Mouse (Mus musculus): ENCODE data around the gene Gm10681. TPM values are rescaled to one million over a fixed set of nuclear protein-coding genes. Genes with fewer than 3 reads are reported as not detected.
"Not testable (repeated sequence)": the region's sequence is repeated elsewhere in the genome, so short reads cannot be mapped to it uniquely, and the experiment has no call there.

Gm10681 gene
- polyA plus RNA-seq, 1 experiment from 2014 or later = not detected

DNA sequence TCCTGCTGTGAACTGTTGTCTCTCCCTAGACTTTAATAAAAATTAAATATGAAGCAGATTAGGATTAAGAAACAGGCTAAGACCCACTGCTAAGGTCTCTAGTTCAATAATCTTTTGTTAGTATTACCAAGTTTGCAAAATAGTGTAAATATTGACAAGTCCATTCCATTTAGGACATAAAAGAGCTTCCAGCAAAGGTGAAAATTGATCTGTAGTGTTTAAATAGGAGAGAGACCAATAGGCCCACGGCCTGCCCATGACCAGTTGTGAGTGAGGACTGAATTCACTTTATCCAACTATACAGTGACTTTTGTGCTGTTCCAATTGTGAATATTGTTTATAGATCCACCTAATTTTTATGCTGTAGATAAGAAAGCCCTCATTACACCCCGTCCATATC, 886 bp downstream of the Gm10681 start:
- peak; percentile 82 for ATAC-seq (ENCODE audit: low read depth)
- no peak overlapping the region for H3K27ac ChIP-seq (ENCODE audit: low read length)

GRCm38 (mm10) chr3:98582622-98583021, 6.0 kb downstream of the Gm10681 start:
- not testable (repeated sequence) for H3K36me3 ChIP-seq (ENCODE audit: control insufficient read depth, insufficient read depth); H3K9me3 ChIP-seq (replicated peaks; ENCODE audit: control insufficient read depth, low read length); H3K27me3 ChIP-seq (ENCODE audit: control insufficient read depth, insufficient read depth, low read depth, low read length); H3K4me1 ChIP-seq (ENCODE audit: control insufficient read depth, low read depth, low read length); H3K27ac ChIP-seq (ENCODE audit: low read length); H3K9ac ChIP-seq (ENCODE audit: low read depth, low read length); H3K4me3 ChIP-seq (ENCODE audit: low read depth, low read length); H3K4me2 ChIP-seq (ENCODE audit: low read depth, low read length)
- ATAC-seq (ENCODE audit: low read depth) = peak; percentile 75

More for the DNA sequence above, 886 bp downstream of the Gm10681 start:
- Histone ChIP-seq H3K36me3 (ENCODE audit: control insufficient read depth, insufficient read depth) (no peaks in the 10 kb centered on the region), H3K27me3 (ENCODE audit: control insufficient read depth, insufficient read depth, low read depth, low read length) (no peaks in the 10 kb centered on the region), H3K9ac (ENCODE audit: low read depth, low read length) (no peak overlapping the region), H3K9me3 (replicated peaks; ENCODE audit: control insufficient read depth, low read length) (no peaks in the 10 kb centered on the region), H3K4me1 (ENCODE audit: control insufficient read depth, low read depth, low read length) (no peaks in the 10 kb centered on the region), H3K4me3 (ENCODE audit: low read depth, low read length) (no peak overlapping the region), H3K4me2 (ENCODE audit: low read depth, low read length) (no peak overlapping the region)
- WGBS (ENCODE audit: insufficient replicate concordance) = 41% methylated on average over 2 of the region's 2 CpGs

- H3K36me3 ChIP-seq (ENCODE audit: control insufficient read depth, insufficient read depth); H3K9ac ChIP-seq (ENCODE audit: low read depth, low read length); H3K4me1 ChIP-seq (ENCODE audit: control insufficient read depth, low read depth, low read length); H3K27me3 ChIP-seq (ENCODE audit: control insufficient read depth, insufficient read depth, low read depth, low read length); H3K4me3 ChIP-seq (ENCODE audit: low read depth, low read length); H3K27ac ChIP-seq (ENCODE audit: low read length); H3K4me2 ChIP-seq (ENCODE audit: low read depth, low read length); H3K9me3 ChIP-seq (replicated peaks; ENCODE audit: control insufficient read depth, low read length): not testable (repeated sequence)
- peak; percentile 63 for ATAC-seq (ENCODE audit: low read depth)
- no CpG with 5 or more reads among the region's 1 CpGs for WGBS (ENCODE audit: insufficient replicate concordance)
These were observed 6.4 kb downstream of the Gm10681 start for GRCm38 (mm10) chr3:98582202-98582601.

- H3K27me3 ChIP-seq (ENCODE audit: control insufficient read depth, insufficient read depth, low read depth, low read length); ATAC-seq (ENCODE audit: low read depth); H3K4me1 ChIP-seq (ENCODE audit: control insufficient read depth, low read depth, low read length); H3K36me3 ChIP-seq (ENCODE audit: control insufficient read depth, insufficient read depth); H3K4me2 ChIP-seq (ENCODE audit: low read depth, low read length); H3K9ac ChIP-seq (ENCODE audit: low read depth, low read length); H3K9me3 ChIP-seq (replicated peaks; ENCODE audit: control insufficient read depth, low read length); H3K4me3 ChIP-seq (ENCODE audit: low read depth, low read length); H3K27ac ChIP-seq (ENCODE audit: low read length): not testable (repeated sequence)
- 0% methylated on average over 1 of the region's 1 CpGs for WGBS (ENCODE audit: insufficient replicate concordance)
These were observed 7.6 kb downstream of the Gm10681 start for GRCm38 (mm10) chr3:98581024-98581423.

DNA sequence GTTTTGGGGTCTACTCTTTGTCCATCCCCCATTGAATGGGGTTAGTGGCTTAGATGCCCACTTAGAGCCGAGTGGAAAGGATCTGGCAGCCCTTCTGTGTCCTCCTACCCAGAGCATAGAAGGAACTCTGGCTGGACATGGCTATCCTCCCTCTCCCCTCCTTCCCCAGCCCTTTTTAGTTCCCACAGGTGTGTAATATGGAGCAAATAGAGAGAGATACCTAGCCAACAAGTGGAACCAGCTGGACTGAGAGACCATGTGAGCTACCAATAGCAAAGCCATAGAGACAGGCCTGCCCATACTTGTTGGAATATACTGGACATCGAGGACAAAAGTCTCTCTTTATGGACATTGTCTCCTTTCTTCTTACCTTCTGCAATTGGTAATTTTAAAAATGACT, 20.9 kb downstream of the Gm10681 start:
- not testable (repeated sequence) for H3K4me2 ChIP-seq (ENCODE audit: low read depth, low read length); H3K4me3 ChIP-seq (ENCODE audit: low read depth, low read length); H3K27ac ChIP-seq (ENCODE audit: low read length); H3K27me3 ChIP-seq (ENCODE audit: control insufficient read depth, insufficient read depth, low read depth, low read length); H3K4me1 ChIP-seq (ENCODE audit: control insufficient read depth, low read depth, low read length); H3K36me3 ChIP-seq (ENCODE audit: control insufficient read depth, insufficient read depth); H3K9ac ChIP-seq (ENCODE audit: low read depth, low read length); H3K9me3 ChIP-seq (replicated peaks; ENCODE audit: control insufficient read depth, low read length); ATAC-seq (ENCODE audit: low read depth)
- WGBS (ENCODE audit: insufficient replicate concordance) = 48% methylated on average over 2 of the region's 2 CpGs

DNA sequence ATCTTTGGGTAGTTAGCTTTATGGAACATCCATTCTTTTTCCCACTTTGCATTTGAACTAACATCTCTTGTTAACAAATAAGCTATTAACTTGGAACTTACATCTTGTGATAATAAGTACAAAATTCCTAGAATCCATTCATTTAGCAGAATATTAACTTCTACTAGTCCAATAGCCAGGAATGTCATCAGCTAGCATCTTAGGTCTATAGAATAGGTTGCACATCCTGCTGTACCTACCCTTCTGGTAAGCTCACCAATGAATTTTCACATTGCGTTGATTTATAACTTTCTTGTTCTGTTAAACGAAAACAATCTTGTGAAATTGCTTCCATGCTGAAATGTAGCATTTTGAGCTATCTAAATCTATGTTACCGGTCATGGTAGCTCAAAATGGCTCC, 23.7 kb downstream of the Gm10681 start:
- H3K4me3 ChIP-seq (ENCODE audit: low read depth, low read length); H3K4me1 ChIP-seq (ENCODE audit: control insufficient read depth, low read depth, low read length); H3K9ac ChIP-seq (ENCODE audit: low read depth, low read length); H3K27me3 ChIP-seq (ENCODE audit: control insufficient read depth, insufficient read depth, low read depth, low read length); H3K9me3 ChIP-seq (replicated peaks; ENCODE audit: control insufficient read depth, low read length); ATAC-seq (ENCODE audit: low read depth); H3K36me3 ChIP-seq (ENCODE audit: control insufficient read depth, insufficient read depth); H3K27ac ChIP-seq (ENCODE audit: low read length); H3K4me2 ChIP-seq (ENCODE audit: low read depth, low read length): not testable (repeated sequence)
- WGBS (ENCODE audit: insufficient replicate concordance) = no CpG with 5 or more reads among the region's 3 CpGs

DNA sequence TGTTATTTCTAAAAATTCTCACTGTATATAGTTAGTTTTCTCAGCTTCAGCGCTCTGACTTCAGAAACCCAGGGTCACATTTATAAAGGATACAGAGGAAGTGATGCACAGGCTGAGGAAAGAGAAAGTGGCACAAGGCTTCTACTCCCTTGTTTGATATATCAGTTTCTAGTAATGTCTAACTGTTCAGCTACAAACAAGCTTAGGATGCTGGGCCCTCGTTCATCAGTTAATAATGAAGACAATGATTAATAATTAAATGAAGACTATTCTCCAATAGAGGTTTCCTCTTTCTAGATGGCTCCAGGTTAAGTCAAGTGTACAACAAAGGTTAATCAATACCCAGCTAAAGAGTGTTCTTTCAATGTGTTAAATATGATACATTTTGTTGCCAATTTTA, 24.8 kb downstream of the Gm10681 start:
- not testable (repeated sequence) for H3K36me3 ChIP-seq (ENCODE audit: control insufficient read depth, insufficient read depth); H3K4me3 ChIP-seq (ENCODE audit: low read depth, low read length); H3K4me1 ChIP-seq (ENCODE audit: control insufficient read depth, low read depth, low read length); H3K4me2 ChIP-seq (ENCODE audit: low read depth, low read length); ATAC-seq (ENCODE audit: low read depth); H3K9ac ChIP-seq (ENCODE audit: low read depth, low read length); H3K27me3 ChIP-seq (ENCODE audit: control insufficient read depth, insufficient read depth, low read depth, low read length); H3K27ac ChIP-seq (ENCODE audit: low read length); H3K9me3 ChIP-seq (replicated peaks; ENCODE audit: control insufficient read depth, low read length)
- WGBS (ENCODE audit: insufficient replicate concordance) = no CpG with 5 or more reads among the region's 2 CpGs

GRCm38 (mm10) chr3:98560711-98561110, 27.9 kb downstream of the Gm10681 start:
- peak; percentile 73 for ATAC-seq (ENCODE audit: low read depth)
- H3K27ac ChIP-seq (ENCODE audit: low read length); H3K4me2 ChIP-seq (ENCODE audit: low read depth, low read length); H3K4me3 ChIP-seq (ENCODE audit: low read depth, low read length); H3K4me1 ChIP-seq (ENCODE audit: control insufficient read depth, low read depth, low read length); H3K36me3 ChIP-seq (ENCODE audit: control insufficient read depth, insufficient read depth); H3K27me3 ChIP-seq (ENCODE audit: control insufficient read depth, insufficient read depth, low read depth, low read length); H3K9me3 ChIP-seq (replicated peaks; ENCODE audit: control insufficient read depth, low read length); H3K9ac ChIP-seq (ENCODE audit: low read depth, low read length): not testable (repeated sequence)
- no CpG with 5 or more reads among the region's 5 CpGs for WGBS (ENCODE audit: insufficient replicate concordance)

DNA sequence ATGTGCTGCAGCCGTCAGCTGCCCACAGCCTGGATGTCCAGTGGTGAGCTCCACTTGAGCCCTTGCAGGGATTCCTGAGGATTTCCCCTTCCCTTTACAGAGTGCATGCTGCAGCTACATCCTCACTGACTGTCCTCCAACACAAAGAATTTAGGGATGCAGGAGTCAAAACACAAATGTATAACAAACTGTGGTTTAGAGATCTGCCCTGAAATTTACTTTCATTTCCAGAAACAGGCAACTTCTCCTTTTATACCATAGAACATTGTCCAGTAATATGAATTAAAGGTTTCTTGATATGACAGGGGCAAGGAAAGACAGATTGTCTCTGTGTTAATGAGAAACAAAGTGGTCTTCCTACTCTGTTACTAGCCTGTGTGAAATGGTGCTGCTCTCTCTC, 37.8 kb downstream of the Gm10681 start:
- no CpG with 5 or more reads among the region's 1 CpGs for WGBS (ENCODE audit: insufficient replicate concordance)
- not testable (repeated sequence) for H3K27ac ChIP-seq (ENCODE audit: low read length); H3K4me1 ChIP-seq (ENCODE audit: control insufficient read depth, low read depth, low read length); H3K9me3 ChIP-seq (replicated peaks; ENCODE audit: control insufficient read depth, low read length); H3K4me2 ChIP-seq (ENCODE audit: low read depth, low read length); H3K27me3 ChIP-seq (ENCODE audit: control insufficient read depth, insufficient read depth, low read depth, low read length); H3K4me3 ChIP-seq (ENCODE audit: low read depth, low read length); H3K36me3 ChIP-seq (ENCODE audit: control insufficient read depth, insufficient read depth); H3K9ac ChIP-seq (ENCODE audit: low read depth, low read length); ATAC-seq (ENCODE audit: low read depth)

DNA sequence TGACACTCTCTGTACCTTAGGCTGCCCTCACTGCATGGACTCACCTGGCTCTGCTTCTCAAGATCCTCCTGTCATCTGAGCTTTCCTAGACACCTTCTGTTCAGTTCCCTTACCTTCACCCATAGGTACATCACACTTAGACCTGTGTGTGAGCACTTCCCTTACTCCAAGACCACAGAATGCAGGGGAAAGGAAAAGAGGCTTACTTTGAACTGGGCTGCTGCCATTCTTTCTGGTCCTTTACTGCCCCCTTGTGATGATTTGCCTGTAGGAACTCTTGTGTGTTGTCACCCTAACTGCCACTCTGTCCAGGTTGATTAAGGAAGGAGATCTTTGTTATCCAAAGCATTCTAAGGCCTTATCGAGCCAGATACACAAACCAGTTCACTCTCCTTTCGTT, 38.4 kb downstream of the Gm10681 start:
- H3K4me2 ChIP-seq (ENCODE audit: low read depth, low read length); H3K4me3 ChIP-seq (ENCODE audit: low read depth, low read length); H3K27me3 ChIP-seq (ENCODE audit: control insufficient read depth, insufficient read depth, low read depth, low read length); H3K27ac ChIP-seq (ENCODE audit: low read length); H3K9ac ChIP-seq (ENCODE audit: low read depth, low read length); H3K4me1 ChIP-seq (ENCODE audit: control insufficient read depth, low read depth, low read length); H3K9me3 ChIP-seq (replicated peaks; ENCODE audit: control insufficient read depth, low read length); H3K36me3 ChIP-seq (ENCODE audit: control insufficient read depth, insufficient read depth): not testable (repeated sequence)
- 0 out of 2 replicates have a peak, but pooled peaks have one; percentile 30 for ATAC-seq (ENCODE audit: low read depth)
- WGBS (ENCODE audit: insufficient replicate concordance) = no CpG with 5 or more reads among the region's 2 CpGs

Data from liver, embryonic 16.5 days (tissue).